Mouse (Mus musculus) layer of hippocampus, postnatal 14 days (tissue): ENCODE data around the gene Snrpg. TPM values are rescaled to one million over a fixed set of nuclear protein-coding genes. Genes with fewer than 3 reads are reported as not detected.
"Not testable (repeated sequence)": the region's sequence is repeated elsewhere in the genome, so short reads cannot be mapped to it uniquely, and the experiment has no call there.

Experiments used
- DNase-seq, 2 experiments: peaks; one replicate each; pipeline ENCODE4 v3.0.0; 2021 to 2022; ENCODE audit warnings: low spot score in 2 of 2, mixed read lengths in 1 of 2
- long read RNA-seq, 2 experiments: library from polyadenylated mRNA; stranded (forward); transcript quantifications; one replicate each; pipeline ENCODE4 v2.0.0; 2021
- total RNA-seq, 2 experiments: library from RNA; stranded (reverse); gene quantifications; 2 replicates each; pipeline ENCODE4 v1.2.3; 2021

Snrpg gene
- 10 to 100 TPM; 77.9 to 92.1 TPM for total RNA-seq
- long read RNA-seq, experiment 1, transcript Snrpg-201 (4 exons, 1,055 nt), result major isoform, 32 of 34 reads
- long read RNA-seq, experiment 1, partial matches to known transcripts, result 2 of 34 reads
- long read RNA-seq, experiment 1, other reads (novel, unspliced or antisense), result 0 of 34 reads
- long read RNA-seq, experiment 2, transcript Snrpg-201 (4 exons, 1,055 nt), result major isoform, 67 of 71 reads
- long read RNA-seq, experiment 2, partial matches to known transcripts, result 2 of 71 reads
- long read RNA-seq, experiment 2, other reads (novel, unspliced or antisense), result 1 of 71 reads

DNA sequence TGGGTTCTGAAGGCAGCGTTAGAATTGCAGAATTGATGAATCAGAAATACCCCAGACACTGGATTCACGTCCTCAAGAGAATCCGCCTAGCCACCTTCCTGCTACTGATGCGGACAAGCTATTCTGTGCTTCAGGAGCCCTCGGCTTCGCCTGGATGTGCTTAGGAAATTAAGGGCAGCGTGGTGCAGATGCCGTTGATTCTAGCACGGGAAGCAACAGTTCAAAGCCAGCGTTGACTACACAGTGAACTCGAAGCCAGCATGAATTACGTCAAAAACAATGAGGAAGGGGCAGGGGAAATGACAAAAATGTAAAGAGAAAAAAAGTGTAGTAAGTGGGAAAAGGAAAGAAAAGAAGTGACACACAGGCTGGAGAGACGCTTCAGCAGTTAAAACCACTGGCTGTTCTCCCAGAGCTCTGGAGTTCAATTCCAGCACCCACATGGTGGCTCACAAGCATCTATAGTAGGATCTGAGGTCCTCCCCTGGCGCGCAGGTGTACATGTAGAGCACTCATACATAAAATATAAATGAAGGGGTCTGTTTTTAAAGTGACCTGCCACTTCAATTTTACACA lies at the start of gene Snrpg:
Snrpg (plus strand) TSS at position 541 of the 576 bp plus-strand sequence.
- DNase-seq, result no peak

DNA sequence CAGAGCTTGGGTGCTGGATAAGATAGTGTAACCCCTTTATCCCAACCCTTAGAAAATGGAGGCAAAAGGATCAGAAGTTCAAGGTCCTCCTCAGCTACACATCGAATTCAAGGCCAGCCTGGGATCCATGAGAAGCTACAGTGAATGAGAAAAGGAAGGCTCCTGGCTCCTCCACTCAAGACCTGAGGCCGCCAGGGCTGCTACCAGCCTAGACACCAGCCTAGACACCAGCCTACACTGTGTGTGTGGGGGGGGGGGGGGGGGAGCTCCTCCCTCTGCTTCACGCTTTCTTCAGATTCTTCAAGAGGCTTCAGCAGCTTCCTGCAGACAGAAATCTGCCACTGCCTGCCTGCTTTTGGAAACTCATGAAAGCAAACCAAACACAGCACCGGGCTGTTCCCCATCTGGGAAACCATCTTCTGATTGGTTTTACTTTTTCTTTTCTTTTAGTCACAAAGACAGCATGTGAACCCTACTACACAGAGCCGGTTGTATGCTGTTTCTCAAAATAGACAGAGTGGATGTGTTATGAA lies 49.0 kb upstream of the Snrpg start:
- DNase-seq, result no peak

DNA sequence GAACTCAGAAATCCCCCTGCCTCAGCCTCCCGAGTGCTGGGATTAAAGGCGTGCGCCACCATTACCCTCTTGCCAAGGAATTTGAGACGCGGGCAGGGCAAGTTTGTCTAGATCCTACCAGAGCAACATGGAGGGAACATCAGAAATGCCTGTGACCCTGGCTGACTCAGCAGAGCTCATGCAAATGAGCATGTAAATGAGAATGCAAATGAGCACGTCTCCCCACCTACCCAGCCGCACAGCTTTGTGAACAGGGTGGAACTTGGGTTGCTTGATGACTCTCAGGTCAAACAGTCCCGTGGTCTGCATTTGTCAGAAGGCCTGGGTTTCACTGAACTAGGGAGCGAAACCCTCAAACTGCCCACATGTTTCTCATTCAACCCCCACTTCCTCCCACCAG lies 48.1 kb upstream of the Snrpg start:
- DNase-seq, result no peak

DNA sequence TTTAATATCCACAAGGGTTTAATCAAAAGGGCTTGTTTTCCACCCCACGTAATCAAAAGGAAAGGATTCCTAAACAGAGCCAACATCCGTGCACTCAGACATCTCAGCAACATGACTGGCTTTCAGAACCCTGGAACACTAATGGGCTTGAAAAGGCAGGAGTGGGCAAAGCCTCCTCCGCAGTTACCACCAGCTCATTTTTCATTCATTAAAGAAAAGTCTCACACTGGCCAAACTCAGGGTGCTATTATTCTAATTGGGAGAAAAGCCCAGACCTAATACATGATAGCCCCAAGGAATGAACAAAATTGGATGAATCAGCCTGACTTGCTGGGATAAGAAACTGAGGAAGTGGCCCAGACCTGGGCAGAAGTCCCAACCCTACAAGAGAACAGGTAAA lies 46.7 kb upstream of the Snrpg start:
- DNase-seq, result no peak

GRCm38 (mm10) chr6:86325646-86326045 lies 45.5 kb upstream of the Snrpg start:
- no peak for DNase-seq

- DNase-seq, result peak; percentile 74 to 91
These were observed 44.2 kb upstream of the Snrpg start for GRCm38 (mm10) chr6:86326866-86327265.

DNA sequence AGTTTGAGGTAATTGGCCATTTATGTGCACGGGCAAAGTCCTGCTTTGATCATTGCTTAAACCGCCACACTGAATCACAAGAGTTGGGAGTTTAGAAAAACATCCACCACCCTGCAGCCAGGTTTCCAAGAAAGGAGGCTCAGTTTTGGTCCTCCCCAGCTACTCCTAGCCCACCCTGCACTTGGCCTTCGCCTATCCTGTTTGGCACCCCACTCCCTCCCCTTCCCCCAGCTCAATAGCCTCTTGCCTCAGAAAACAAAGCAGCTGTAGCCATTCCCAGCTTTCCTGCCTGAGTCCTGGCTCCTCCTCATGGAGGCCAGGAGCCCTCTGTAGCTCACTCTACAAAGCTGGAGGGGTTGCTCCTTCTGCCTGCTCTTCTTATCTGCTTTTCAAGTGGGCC lies 42.7 kb upstream of the Snrpg start:
- DNase-seq, result peak in 1 of 2 experiments; percentile 59

GRCm38 (mm10) chr6:86329943-86330342 lies 41.2 kb upstream of the Snrpg start:
- DNase-seq, result no peak

DNA sequence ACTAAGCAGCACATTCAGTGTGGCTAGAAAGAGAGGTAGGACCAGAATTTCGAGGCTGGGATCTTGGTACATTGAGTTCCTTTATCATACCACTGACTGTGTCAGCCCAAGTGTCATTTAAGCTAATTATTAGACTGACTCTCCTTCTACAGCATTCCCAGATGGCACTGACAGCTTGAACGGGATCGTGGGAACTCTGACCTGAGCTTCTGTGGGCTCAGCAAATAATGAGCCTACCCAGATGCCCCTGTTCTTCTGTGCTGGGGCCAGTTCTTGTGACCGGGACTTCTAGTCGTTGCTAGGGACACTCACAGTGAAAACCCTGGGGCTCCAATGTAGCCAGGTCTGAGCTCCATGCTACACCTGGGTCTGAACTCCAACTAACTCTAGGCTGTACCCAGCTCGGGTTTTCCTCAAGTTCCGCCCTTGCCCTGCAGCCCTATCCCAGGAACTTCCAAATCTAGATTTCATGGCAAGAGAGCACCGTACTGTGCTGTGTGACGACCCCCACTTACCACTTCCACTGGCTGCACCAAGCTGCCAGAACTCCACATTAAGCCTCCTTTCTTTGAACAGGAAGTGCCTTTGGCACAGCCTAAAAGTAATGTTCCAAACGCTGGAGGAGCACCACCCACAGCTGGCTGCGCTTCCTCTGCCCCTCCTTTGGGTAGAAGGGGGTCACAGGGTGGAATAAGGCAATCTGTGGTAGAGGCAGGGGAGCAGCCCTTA lies 35.8 kb upstream of the Snrpg start:
- DNase-seq, result no peak

DNA sequence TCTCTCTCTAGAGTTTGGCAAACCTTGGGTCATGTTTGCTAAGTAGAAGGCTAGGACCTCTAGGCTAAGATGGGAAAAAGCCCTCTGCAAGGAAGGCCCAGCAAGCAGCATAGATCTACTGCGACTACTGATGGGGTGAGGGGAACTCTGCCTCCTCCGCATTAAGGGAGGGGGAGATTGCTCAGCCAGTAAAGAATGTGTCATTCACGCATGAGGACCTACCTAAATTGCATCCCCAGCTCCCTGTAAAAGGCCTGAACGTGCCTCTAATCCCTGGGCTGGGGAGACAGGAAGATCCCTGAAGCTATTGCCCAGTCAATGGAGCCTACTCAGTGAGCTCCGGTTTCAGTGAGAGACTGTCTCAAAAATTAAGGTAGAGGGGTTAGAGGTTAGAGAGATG lies 35.2 kb upstream of the Snrpg start:
- DNase-seq, result no peak

GRCm38 (mm10) chr6:86336340-86336739 lies 34.8 kb upstream of the Snrpg start:
- DNase-seq, result not testable (repeated sequence)

DNA sequence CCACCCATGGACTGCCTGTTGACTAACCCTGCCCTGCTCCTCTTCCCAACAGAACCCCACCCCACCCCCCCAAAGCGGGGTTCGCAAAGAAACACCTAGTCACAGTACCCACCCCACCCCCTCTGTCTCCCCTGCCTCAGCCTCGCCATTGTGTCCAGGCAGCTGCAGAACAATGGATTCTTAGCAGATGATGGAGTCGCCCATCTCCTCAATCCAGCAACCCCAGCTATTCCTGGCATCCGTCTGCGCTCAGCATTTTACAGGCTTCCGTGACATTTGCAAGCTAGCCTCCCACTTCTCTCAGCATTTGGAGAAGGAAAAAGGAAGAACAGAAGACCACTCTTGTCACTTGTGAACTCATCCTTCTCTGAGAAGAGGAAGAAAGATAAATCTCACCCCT lies 27.4 kb upstream of the Snrpg start:
- DNase-seq, result no peak

- DNase-seq, result no peak
These were observed 25.0 kb upstream of the Snrpg start for GRCm38 (mm10) chr6:86346063-86346462.

- DNase-seq, result no peak
These were observed 21.8 kb upstream of the Snrpg start for GRCm38 (mm10) chr6:86349257-86349656.

DNA sequence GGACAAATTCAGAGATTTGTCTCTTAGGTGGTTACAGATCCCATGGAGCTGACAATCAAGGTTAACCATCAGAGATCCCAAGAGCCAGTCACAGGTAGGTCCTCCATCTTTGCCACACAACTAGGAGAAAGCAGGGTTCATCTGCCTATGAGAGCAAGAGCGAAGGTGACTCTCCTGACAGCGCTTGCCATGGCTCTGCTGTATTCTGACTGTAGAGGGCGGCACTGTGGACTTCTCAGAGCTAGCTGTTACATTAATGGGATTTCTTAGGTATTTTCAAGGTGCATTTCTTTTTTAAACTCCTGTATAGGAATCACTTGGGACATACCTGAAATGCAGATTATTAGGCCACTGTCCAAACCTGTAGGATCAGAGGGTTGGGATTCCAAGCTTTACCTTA lies 16.2 kb upstream of the Snrpg start:
- DNase-seq, result no peak

DNA sequence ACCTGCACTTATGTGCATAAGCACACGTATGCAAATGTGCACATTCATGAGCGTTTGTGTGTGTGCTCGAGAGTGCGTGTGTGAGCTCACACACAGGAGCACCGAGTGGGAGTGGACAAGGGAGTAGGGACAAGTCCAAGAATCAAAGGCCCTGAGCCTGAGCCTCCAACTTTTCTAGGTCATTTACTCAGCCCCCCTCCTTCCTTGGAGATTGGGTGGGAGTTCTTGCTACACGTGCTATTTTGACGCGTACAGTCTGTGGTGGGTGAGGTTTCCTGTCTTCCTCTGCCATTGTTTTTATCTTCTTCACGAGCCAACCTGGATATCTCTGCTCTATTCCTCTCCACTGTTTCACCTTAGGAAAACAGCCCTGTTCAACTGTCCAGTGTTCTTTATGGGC lies 14.1 kb upstream of the Snrpg start:
- DNase-seq, result no peak

DNA sequence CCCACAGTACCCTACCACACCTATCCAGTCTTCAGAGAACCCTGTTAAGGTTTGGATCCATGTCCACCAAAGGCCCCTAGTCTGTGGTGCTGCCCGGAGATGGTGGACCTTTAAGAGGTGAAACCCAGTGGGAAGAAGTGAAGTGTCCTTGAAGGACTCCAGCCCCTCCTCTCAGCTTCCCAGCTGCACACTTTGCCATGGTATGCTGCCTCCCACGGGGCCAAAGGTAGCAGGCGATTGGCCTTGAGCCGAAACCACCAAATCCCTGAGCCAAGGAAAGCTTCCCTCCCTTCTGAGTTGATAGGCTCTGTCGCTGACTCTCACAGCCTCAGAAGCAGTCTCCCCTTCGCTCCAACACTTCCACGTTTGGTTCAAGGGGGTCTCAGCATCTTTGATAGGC lies 10.4 kb upstream of the Snrpg start:
- DNase-seq, result no peak

DNA sequence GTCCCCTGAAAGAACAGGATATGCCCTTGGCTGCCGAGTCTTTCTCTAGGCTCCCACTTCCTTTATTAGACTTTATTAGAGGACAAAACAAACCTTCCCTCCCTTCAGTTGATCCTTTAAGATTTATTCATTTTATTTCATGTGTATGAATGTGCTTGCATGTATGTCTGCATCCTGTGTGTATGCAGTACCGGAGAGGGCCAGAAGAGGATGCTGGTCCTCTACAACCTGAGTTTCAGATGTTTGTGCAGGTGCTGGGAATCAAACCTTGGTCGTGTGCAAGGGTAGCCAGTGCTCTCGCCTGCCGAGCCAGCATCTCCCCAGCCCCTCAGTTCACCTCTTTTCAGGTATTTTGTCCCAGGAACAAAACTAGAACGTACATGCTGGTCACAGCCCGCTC lies 9.7 kb upstream of the Snrpg start:
- DNase-seq, result no peak

- peak; percentile 80 to 92 for DNase-seq
These were observed 6.5 kb upstream of the Snrpg start for GRCm38 (mm10) chr6:86364442-86365141.

- DNase-seq, result peak; percentile 92 to 96
These were observed 5.6 kb upstream of the Snrpg start, which contains the start of gene Fam136a for GRCm38 (mm10) chr6:86365371-86366124. Fam136a (plus strand) TSS chr6:86365646.
